Comparison of ENCODE assay signal across 17 mouse cellular contexts in genomic region chr14:106608341-106608927, GRCm38 (mm10).
DNase-seq lines count a peak whose midpoint lies in the region; ATAC-seq and TF ChIP-seq lines count a peak whose summit lies in the region.
"Had no signal": no experiment of that assay in that cellular context is flagged by ENCODE, and none has a peak within 500 bp of the region (broad histone marks: within the 10 kb centered on the region; RNA-seq: fewer than 3 reads in every experiment).

No protein-coding gene starts in this region.

- no peak overlapping the region for H3K9ac ChIP-seq in stomach, embryonic 16.5 days (ENCODE audit: low read length)
- H3K9ac ChIP-seq in stomach, postnatal 0 days (ENCODE audit: low read length) = no peak overlapping the region
- H3K9ac ChIP-seq in midbrain, embryonic 14.5 days (replicated peaks; ENCODE audit: low read length) = no peak overlapping the region; the same call in 1 of the 2 replicates
- H3K9ac ChIP-seq in heart, embryonic 12.5 days = no peak overlapping the region
- H3K9ac ChIP-seq in liver, embryonic 11.5 days (ENCODE audit: low read depth, low read length) = no peak overlapping the region
- H3K9ac ChIP-seq: kidney, embryonic 15.5 days; liver, embryonic 13.5 days had no signal

- H3K27me3 ChIP-seq in stomach, embryonic 16.5 days (ENCODE audit: control insufficient read depth, insufficient read depth, low read length) = no peaks in the 10 kb centered on the region
- no peaks in the 10 kb centered on the region for H3K27me3 ChIP-seq in stomach, postnatal 0 days (ENCODE audit: control insufficient read depth, insufficient read depth, low read length)
- H3K27me3 ChIP-seq in midbrain, embryonic 14.5 days (ENCODE audit: control insufficient read depth, insufficient read depth, low read length) = no peaks in the 10 kb centered on the region
- no peaks in the 10 kb centered on the region for H3K27me3 ChIP-seq in heart, embryonic 12.5 days (replicated peaks)
- no peaks in the 10 kb centered on the region for H3K27me3 ChIP-seq in liver, embryonic 11.5 days (replicated peaks; ENCODE audit: control insufficient read depth, insufficient read depth, low read length)
- H3K27me3 ChIP-seq: CH12.LX; kidney, embryonic 15.5 days; liver, embryonic 13.5 days had no signal

- no peak overlapping the region for H3K4me3 ChIP-seq in stomach, embryonic 16.5 days (replicated peaks; ENCODE audit: low read length)
- no peak overlapping the region for H3K4me3 ChIP-seq in stomach, postnatal 0 days (ENCODE audit: low read depth, low read length)
- no peak overlapping the region for H3K4me3 ChIP-seq in midbrain, embryonic 14.5 days (replicated peaks; ENCODE audit: low read depth, low read length)
- H3K4me3 ChIP-seq in heart, embryonic 12.5 days = no peak overlapping the region
- H3K4me3 ChIP-seq in liver, embryonic 11.5 days (ENCODE audit: low read depth, low read length) = no peak overlapping the region
- H3K4me3 ChIP-seq: kidney, embryonic 15.5 days; liver, embryonic 13.5 days had no signal

- no peaks in the 10 kb centered on the region for H3K36me3 ChIP-seq in stomach, embryonic 16.5 days (ENCODE audit: control insufficient read depth, insufficient read depth, low read length)
- no peaks in the 10 kb centered on the region for H3K36me3 ChIP-seq in stomach, postnatal 0 days (ENCODE audit: control insufficient read depth, insufficient read depth, low read length)
- no peaks in the 10 kb centered on the region for H3K36me3 ChIP-seq in midbrain, embryonic 14.5 days (ENCODE audit: control insufficient read depth, insufficient read depth, low read length)
- no peaks in the 10 kb centered on the region for H3K36me3 ChIP-seq in heart, embryonic 12.5 days
- no peaks in the 10 kb centered on the region for H3K36me3 ChIP-seq in liver, embryonic 11.5 days (ENCODE audit: control insufficient read depth, insufficient read depth, low read length)
- H3K36me3 ChIP-seq: kidney, embryonic 15.5 days; liver, embryonic 13.5 days had no signal

- ATAC-seq in stomach, embryonic 16.5 days (ENCODE audit: insufficient read depth, low FRiP score) = no peak
- ATAC-seq in stomach, postnatal 0 days (ENCODE audit: low FRiP score, low TSS enrichment) = no peak
- no peak; the same call in 1 of the 2 replicates for ATAC-seq in midbrain, embryonic 14.5 days (ENCODE audit: low FRiP score, low TSS enrichment)
- ATAC-seq in heart, embryonic 12.5 days (ENCODE audit: insufficient number of reproducible peaks, low FRiP score) = no peak
- no peak for ATAC-seq in liver, embryonic 11.5 days (replicated peaks; ENCODE audit: low FRiP score)

- no peak overlapping the region for H3K27ac ChIP-seq in stomach, embryonic 16.5 days (ENCODE audit: low read length)
- H3K27ac ChIP-seq in stomach, postnatal 0 days (replicated peaks) = no peak overlapping the region
- no peak overlapping the region; the same call in 1 of the 2 replicates for H3K27ac ChIP-seq in midbrain, embryonic 14.5 days (replicated peaks; ENCODE audit: low read depth, low read length)
- no peak overlapping the region for H3K27ac ChIP-seq in heart, embryonic 12.5 days (ENCODE audit: poor library complexity, severe bottlenecking)
- no peak overlapping the region for H3K27ac ChIP-seq in liver, embryonic 11.5 days (ENCODE audit: low read depth, low read length)
- H3K27ac ChIP-seq: kidney, embryonic 15.5 days; liver, embryonic 13.5 days had no signal

- TF ChIP-seq CTCF in stomach, postnatal 0 days (IDR thresholded peaks at IDR 0.05; ENCODE audit: low read depth) = no peak

- DNase-seq in adrenal gland, adult 2 months = peak; percentile 3
- no peak for DNase-seq in adrenal gland, postnatal 4 days (ENCODE audit: low spot score in 2 of 2)
- DNase-seq in stomach, postnatal 0 days (ENCODE audit: low spot score) = no peak
- DNase-seq in midbrain, embryonic 14.5 days = peak; percentile 46
- no peak for DNase-seq in ovary, postnatal 36 days (ENCODE audit: low spot score)
- no peak for DNase-seq in liver, embryonic 11.5 days (ENCODE audit: low spot score)
- DNase-seq: cerebellum, adult 8-10 months; gastrocnemius, postnatal 10 days; layer of hippocampus, adult 9-11 months; liver, embryonic 13.5 days; lung, postnatal 10 days; right cerebral cortex, postnatal 14 days had no signal

- TF ChIP-seq EP300 in stomach, postnatal 0 days (optimal IDR thresholded peaks at IDR 0.05) = no peak

- no peaks in the 10 kb centered on the region for H3K9me3 ChIP-seq in stomach, embryonic 16.5 days (replicated peaks; ENCODE audit: control insufficient read depth, low read length)
- no peaks in the 10 kb centered on the region for H3K9me3 ChIP-seq in stomach, postnatal 0 days (ENCODE audit: control insufficient read depth, low read length)
- no peaks in the 10 kb centered on the region for H3K9me3 ChIP-seq in midbrain, embryonic 14.5 days (ENCODE audit: control insufficient read depth, low read length)
- H3K9me3 ChIP-seq in heart, embryonic 12.5 days (replicated peaks) = no peaks in the 10 kb centered on the region
- no peaks in the 10 kb centered on the region for H3K9me3 ChIP-seq in liver, embryonic 11.5 days (ENCODE audit: control insufficient read depth, low read length)
- H3K9me3 ChIP-seq: kidney, embryonic 15.5 days; liver, embryonic 13.5 days had no signal

- H3K4me1 ChIP-seq in stomach, embryonic 16.5 days (ENCODE audit: control insufficient read depth, insufficient read depth, low read length) = no peaks in the 10 kb centered on the region; the same call in 1 of the 2 replicates
- no peaks in the 10 kb centered on the region for H3K4me1 ChIP-seq in stomach, postnatal 0 days (replicated peaks; ENCODE audit: control insufficient read depth, insufficient read depth)
- peaks cover 16% of the 10 kb centered on the region for H3K4me1 ChIP-seq in midbrain, embryonic 14.5 days (ENCODE audit: control insufficient read depth, insufficient read depth, low read length)
- no peaks in the 10 kb centered on the region for H3K4me1 ChIP-seq in heart, embryonic 12.5 days (replicated peaks)
- H3K4me1 ChIP-seq in liver, embryonic 11.5 days (replicated peaks; ENCODE audit: control insufficient read depth, insufficient read depth, low read length) = no peaks in the 10 kb centered on the region
- H3K4me1 ChIP-seq: liver, embryonic 13.5 days had no signal

- 0 out of 2 replicates have a peak overlapping the region, but pooled peaks have one; percentile 4 for H3K4me2 ChIP-seq in stomach, embryonic 16.5 days (ENCODE audit: low read depth, low read length)
- H3K4me2 ChIP-seq in stomach, postnatal 0 days (replicated peaks; ENCODE audit: low read depth) = no peak overlapping the region
- peak overlapping the region; percentile 40 for H3K4me2 ChIP-seq in midbrain, embryonic 14.5 days (ENCODE audit: low read length)
- H3K4me2 ChIP-seq in heart, embryonic 12.5 days = no peak overlapping the region
- no peak overlapping the region for H3K4me2 ChIP-seq in liver, embryonic 11.5 days
- H3K4me2 ChIP-seq: heart, embryonic 11.5 days; kidney, embryonic 15.5 days; liver, embryonic 13.5 days had no signal

- WGBS in stomach, embryonic 16.5 days = 46% methylated on average over 7 of the region's 7 CpGs
- WGBS in stomach, postnatal 0 days = 47% methylated on average over 7 of the region's 7 CpGs
- WGBS in midbrain, embryonic 14.5 days = 5% methylated on average over 7 of the region's 7 CpGs
- 65% methylated on average over 7 of the region's 7 CpGs for WGBS in heart, embryonic 12.5 days
- whole genome bisulfite sequencing in liver, embryonic 11.5 days = 61% methylated on average over 7 of the region's 7 CpGs

Comparison
In these comparisons a context has a peak if more than half of its experiments do, and no peak if none do; other contexts are left out.
1. DNase-seq: peak in adrenal gland, adult 2 months (single experiment) and midbrain, embryonic 14.5 days (single experiment); none in adrenal gland, postnatal 4 days (0 of 2), stomach, postnatal 0 days (single experiment), ovary, postnatal 36 days (single experiment) and liver, embryonic 11.5 days (single experiment).
2. H3K4me2 ChIP-seq: peak in stomach, embryonic 16.5 days (single experiment) and midbrain, embryonic 14.5 days (single experiment); none in stomach, postnatal 0 days (single experiment), heart, embryonic 12.5 days (single experiment) and liver, embryonic 11.5 days (single experiment).